Mouse (Mus musculus) forebrain, embryonic 14.5 days (tissue): Measurements from ENCODE around the gene Trim7. TPM values are rescaled to one million over a fixed set of nuclear protein-coding genes. Genes with fewer than 3 reads are reported as not detected.
"Not testable (repeated sequence)": the region's sequence is repeated elsewhere in the genome, so short reads cannot be mapped to it uniquely, and the experiment has no call there.

Experiments
- ATAC-seq: fragments of 200-750 bp; cut with Nextera tagmentation; 2 replicates; pipeline ENCODE4 v1.8.0; 2017; ENCODE audit warnings: mild to moderate bottlenecking, moderate library complexity
- DNase-seq: peaks from one replicate; pipeline ENCODE4 v3.0.0-alpha.2; 2015; ENCODE audit warnings: low spot score
- H3K27ac ChIP-seq: fragments of 300-500 bp; sonication (generic); 2 replicates; pipeline ENCODE4 v1.5.1; 2014; ENCODE audit warnings: low read depth, mild to moderate bottlenecking, control low read depth, low read length, moderate library complexity
- H3K27me3 ChIP-seq: fragments of 300-500 bp; sonication (generic); replicated peaks from 2 replicates; pipeline ENCODE4 v1.6.1; 2014; ENCODE audit warnings: low read length, control low read depth, mixed read lengths; ENCODE audit not compliant: control insufficient read depth, insufficient read depth
- H3K36me3 ChIP-seq: fragments of 300-500 bp; sonication (generic); 2 replicates; pipeline ENCODE4 v1.6.1; 2014; ENCODE audit warnings: low read length, control low read depth; ENCODE audit not compliant: control insufficient read depth, insufficient read depth
- H3K4me1 ChIP-seq: fragments of 300-500 bp; sonication (generic); 2 replicates; pipeline ENCODE4 v1.6.1; 2014; ENCODE audit warnings: antibody characterized with exemption, low read length, control low read depth; ENCODE audit not compliant: control insufficient read depth, insufficient read depth
- H3K4me2 ChIP-seq: fragments of 300-500 bp; sonication (generic); 2 replicates; pipeline ENCODE4 v1.6.1; 2014; ENCODE audit warnings: mild to moderate bottlenecking, control low read depth, low read length
- H3K4me3 ChIP-seq: fragments of 300-500 bp; sonication (generic); 2 replicates; pipeline ENCODE4 v1.5.1; 2014; ENCODE audit warnings: low read depth, low read length, control low read depth
- H3K9ac ChIP-seq: fragments of 300-500 bp; sonication (generic); 2 replicates; pipeline ENCODE4 v1.6.1; 2014; ENCODE audit warnings: mild to moderate bottlenecking, low read length, control low read depth, moderate library complexity
- H3K9me3 ChIP-seq: fragments of 300-500 bp; sonication (generic); replicated peaks from 2 replicates; pipeline ENCODE4 v1.6.1; 2016; ENCODE audit warnings: low read length, control low read depth, mixed read lengths; ENCODE audit not compliant: control insufficient read depth
- WGBS: fragments of 180-500 bp; shearing (Covaris S2); extraction: QIAGEN DNeasy Blood & Tissue Kit; methylation state at CpG from one replicate; pipeline ENCODE4 v1.1.7; 2014; 5-methylcytosine and 5-hydroxymethylcytosine counted together
- polyA plus RNA-seq: library from polyadenylated mRNA; unstranded; fragments of >200 nt; fragmentation: Nextera tagmentation; extraction: Ambion mirVana; gene quantifications from 2 replicates; pipeline ENCODE4 v1.2.1, GENCODE M21; 2014

Trim7 gene
- polyA plus RNA-seq, 1 experiment from 2014 or later = 0.61 TPM

DNA sequence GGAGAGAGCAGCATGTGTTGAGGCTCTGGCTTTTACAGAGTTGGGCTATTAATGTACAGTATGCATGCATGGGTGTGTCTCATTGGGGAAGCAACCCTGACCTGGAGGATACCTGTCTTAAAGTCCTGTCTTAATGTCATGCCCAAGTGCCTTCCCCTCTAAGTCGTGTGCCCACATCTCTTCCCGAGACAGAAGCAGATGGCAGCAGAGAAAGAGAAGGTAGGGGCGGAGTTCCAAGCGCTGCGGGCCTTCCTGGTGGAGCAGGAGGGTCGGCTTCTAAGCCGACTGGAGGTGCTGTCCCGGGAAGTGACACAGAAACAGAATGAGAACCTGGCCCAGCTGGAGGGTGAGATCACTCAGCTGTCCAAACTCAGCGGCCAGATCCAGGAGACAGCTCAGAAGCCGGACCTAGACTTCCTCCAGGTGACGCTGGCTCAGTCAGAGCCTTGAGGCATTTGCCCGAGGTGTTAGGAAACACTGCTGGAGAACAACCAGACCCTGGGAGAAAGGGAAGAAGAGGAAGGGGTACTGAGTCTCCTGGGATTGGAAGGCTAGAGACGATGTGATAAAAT lies 19.4 kb downstream of the Trim7 start:
- no peak overlapping the region for H3K9ac ChIP-seq
- H3K9me3 ChIP-seq = no peaks in the 10 kb centered on the region
- no peak overlapping the region for H3K4me2 ChIP-seq
- H3K27me3 ChIP-seq = no peaks in the 10 kb centered on the region
- no peak overlapping the region for H3K4me3 ChIP-seq
- DNase-seq = no peak
- no peak for ATAC-seq
- no peak overlapping the region for H3K27ac ChIP-seq
- H3K4me1 ChIP-seq = no peaks in the 10 kb centered on the region
- H3K36me3 ChIP-seq = no peaks in the 10 kb centered on the region
- WGBS = 39% methylated on average over 13 of the region's 13 CpGs

- H3K4me3 ChIP-seq, DNase-seq, H3K27me3 ChIP-seq, H3K9ac ChIP-seq, H3K9me3 ChIP-seq, H3K36me3 ChIP-seq, ATAC-seq, H3K4me1 ChIP-seq, H3K4me2 ChIP-seq, H3K27ac ChIP-seq: not testable (repeated sequence)
- WGBS = 78% methylated on average over 2 of the region's 2 CpGs
These were observed 20.4 kb downstream of the Trim7 start for GRCm38 (mm10) chr11:48846362-48846761.

DNA sequence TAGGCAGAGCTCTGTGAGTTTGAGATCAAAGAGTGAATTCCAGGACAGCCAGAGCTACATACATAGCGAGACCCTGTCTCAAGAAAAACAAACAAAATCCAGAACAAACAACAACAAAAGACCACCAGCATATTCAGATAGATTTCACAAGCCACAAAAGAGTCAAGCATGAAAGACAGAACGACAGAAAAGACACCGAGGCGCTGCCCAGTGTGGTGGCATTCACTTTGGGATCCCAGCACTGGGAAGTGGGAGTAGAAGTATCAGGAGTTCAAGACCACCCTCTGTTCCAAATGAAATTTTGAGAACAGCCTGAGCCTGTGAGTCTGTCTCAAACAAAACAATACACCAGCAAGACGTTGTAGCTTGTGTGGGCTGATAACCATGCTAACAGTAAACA lies 20.9 kb downstream of the Trim7 start:
- H3K4me2 ChIP-seq = no peak overlapping the region
- no peak overlapping the region for H3K27ac ChIP-seq
- ATAC-seq (no peak), DNase-seq (no peak)
- H3K27me3 ChIP-seq = no peaks in the 10 kb centered on the region
- H3K9ac ChIP-seq = no peak overlapping the region
- H3K4me1 ChIP-seq = no peaks in the 10 kb centered on the region
- WGBS = 54% methylated on average over 5 of the region's 5 CpGs
- H3K4me3 ChIP-seq = no peak overlapping the region
- no peaks in the 10 kb centered on the region for H3K36me3 ChIP-seq
- no peaks in the 10 kb centered on the region for H3K9me3 ChIP-seq

- Histone ChIP-seq H3K9ac (no peak overlapping the region), H3K4me3 (no peak overlapping the region), H3K36me3 (no peaks in the 10 kb centered on the region), H3K4me1 (peaks cover 12% of the 10 kb centered on the region), H3K27me3 (no peaks in the 10 kb centered on the region), H3K9me3 (no peaks in the 10 kb centered on the region), H3K4me2 (no peak overlapping the region), H3K27ac (no peak overlapping the region)
- WGBS = 35% methylated on average over 2 of the region's 2 CpGs
- ATAC-seq (no peak), DNase-seq (no peak)
These were observed 24.3 kb downstream of the Trim7 start for GRCm38 (mm10) chr11:48850240-48850639.

- ATAC-seq (no peak), DNase-seq (no peak)
- Histone ChIP-seq H3K27ac (no peak overlapping the region), H3K4me2 (no peak overlapping the region), H3K27me3 (no peaks in the 10 kb centered on the region), H3K4me3 (no peak overlapping the region), H3K4me1 (peaks cover 12% of the 10 kb centered on the region), H3K9ac (no peak overlapping the region), H3K9me3 (no peaks in the 10 kb centered on the region), H3K36me3 (no peaks in the 10 kb centered on the region)
- 84% methylated on average over 4 of the region's 4 CpGs for WGBS
These were observed 25.5 kb downstream of the Trim7 start for GRCm38 (mm10) chr11:48851270-48851995.

DNA sequence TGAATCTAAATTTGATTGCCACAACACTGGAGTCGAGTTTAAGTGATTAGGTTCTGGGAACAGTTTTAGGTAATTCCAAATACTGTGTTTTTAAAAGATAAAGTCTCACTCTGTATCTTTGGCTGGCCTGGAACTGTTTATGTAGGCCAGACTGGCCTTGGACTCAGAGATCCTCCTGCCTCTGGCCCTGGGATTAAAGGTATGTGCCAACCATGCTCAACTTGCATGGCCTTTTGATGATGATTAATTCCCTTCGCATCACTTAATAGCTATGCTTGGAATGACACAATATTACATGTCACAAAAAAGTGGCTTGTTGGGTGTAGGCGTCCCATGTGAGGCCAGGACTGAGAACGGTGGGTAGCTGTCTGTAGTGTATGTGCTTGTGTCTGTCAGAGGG lies 26.2 kb downstream of the Trim7 start:
- WGBS = 71% methylated on average over 4 of the region's 4 CpGs
- H3K4me1 ChIP-seq = peaks cover 12% of the 10 kb centered on the region
- ATAC-seq (no peak), DNase-seq (no peak)
- peak overlapping the region; percentile 89 for H3K4me2 ChIP-seq
- no peaks in the 10 kb centered on the region for H3K9me3 ChIP-seq
- no peaks in the 10 kb centered on the region for H3K27me3 ChIP-seq
- no peak overlapping the region for H3K27ac ChIP-seq
- H3K4me3 ChIP-seq = no peak overlapping the region
- no peaks in the 10 kb centered on the region for H3K36me3 ChIP-seq
- no peak overlapping the region for H3K9ac ChIP-seq

GRCm38 (mm10) chr11:48852624-48853473 lies 26.9 kb downstream of the Trim7 start:
- Histone ChIP-seq H3K27me3 (no peaks in the 10 kb centered on the region), H3K4me3 (peak overlapping the region; percentile 49), H3K9ac (peak overlapping the region; percentile 62), H3K27ac (no peak overlapping the region), H3K9me3 (no peaks in the 10 kb centered on the region), H3K4me1 (peaks cover 15% of the 10 kb centered on the region), H3K36me3 (no peaks in the 10 kb centered on the region), H3K4me2 (peak overlapping the region; percentile 89)
- DNase-seq (no peak), ATAC-seq (peak; percentile 8; the same call in 1 of the 2 replicates)
- 8% methylated on average over 23 of the region's 23 CpGs for WGBS

DNA sequence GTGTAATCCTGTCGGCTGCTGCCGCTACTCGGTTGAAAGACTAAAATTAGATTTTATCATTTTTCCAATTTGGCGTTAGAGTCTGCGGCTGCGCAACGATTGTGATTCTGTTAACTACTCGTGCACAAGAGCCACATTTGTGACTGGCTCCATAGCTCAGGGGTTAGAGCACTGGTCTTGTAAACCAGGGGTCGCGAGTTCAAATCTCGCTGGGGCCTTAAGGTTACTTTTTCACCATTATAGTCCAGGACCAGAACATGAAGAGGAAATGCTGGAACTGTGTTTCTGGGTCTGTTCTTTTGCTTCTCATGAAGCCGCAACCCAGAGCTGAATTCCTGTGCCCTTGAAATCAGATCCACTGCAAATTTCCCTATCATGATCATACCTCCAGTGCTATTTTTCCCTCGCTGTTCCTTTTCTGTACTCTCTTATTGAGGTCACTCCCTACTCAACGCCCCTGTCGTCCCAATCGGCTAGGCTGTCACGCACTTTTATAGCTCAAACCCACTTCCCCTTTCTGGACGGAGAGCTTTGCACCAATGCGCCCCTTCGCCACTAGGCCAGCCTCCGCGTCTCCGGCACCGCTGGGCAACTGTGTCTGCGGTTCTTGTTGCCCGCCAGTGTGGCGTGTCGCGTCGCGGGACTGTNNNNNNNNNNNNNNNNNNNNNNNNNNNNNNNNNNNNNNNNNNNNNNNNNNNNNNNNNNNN lies 27.7 kb downstream of the Trim7 start:
- WGBS = under 1% methylated on average over 31 of the region's 31 CpGs
- no peaks in the 10 kb centered on the region for H3K36me3 ChIP-seq
- DNase-seq (peak; percentile 88), ATAC-seq (peak; percentile 67)
- peak overlapping the region; percentile 49 for H3K4me3 ChIP-seq
- H3K4me1 ChIP-seq = peaks cover 16% of the 10 kb centered on the region
- H3K4me2 ChIP-seq = peak overlapping the region; percentile 89
- no peak overlapping the region for H3K27ac ChIP-seq
- H3K9me3 ChIP-seq = no peaks in the 10 kb centered on the region
- no peaks in the 10 kb centered on the region for H3K27me3 ChIP-seq
- H3K9ac ChIP-seq = peak overlapping the region; percentile 62
